Comparison of ENCODE assay signal across 29 mouse cellular contexts in the genomic region with DNA sequence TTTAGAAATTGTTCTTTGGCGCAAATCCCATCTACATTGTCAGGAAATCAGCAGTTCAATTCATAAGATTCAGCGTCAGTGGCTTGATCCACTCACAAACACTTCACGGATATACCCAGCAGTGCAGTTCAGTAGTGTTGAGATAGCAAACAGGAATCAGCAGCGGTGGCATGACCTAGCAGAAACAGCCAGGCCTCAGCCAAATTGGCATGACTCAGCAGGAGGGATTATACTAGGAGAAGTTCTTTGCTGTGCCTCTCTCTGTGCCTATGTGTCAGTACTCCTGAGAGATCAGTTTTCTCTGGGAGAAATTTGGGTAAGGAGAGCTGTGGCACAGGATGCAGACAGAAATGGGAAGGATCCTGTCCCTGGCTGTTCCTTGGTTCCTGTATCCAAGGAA. TPM values are rescaled to one million over a fixed set of nuclear protein-coding genes. Genes with fewer than 3 reads are reported as not detected.
A peak's percentile ranks its signal among the peaks of the same experiment; 100 is the strongest.
DNase-seq lines count a peak whose midpoint lies in the region; ATAC-seq and TF ChIP-seq lines count a peak whose summit lies in the region.
"Had no signal": no experiment of that assay in that cellular context is flagged by ENCODE, and none has a peak within 500 bp of the region (broad histone marks: within the 10 kb centered on the region; RNA-seq: fewer than 3 reads in every experiment).

No protein-coding gene starts in this region.

- no peak overlapping the region for H3K4me2 ChIP-seq in intestine, postnatal 0 days (replicated peaks; ENCODE audit: low read depth)
- H3K4me2 ChIP-seq: forebrain, embryonic 15.5 days; heart, embryonic 13.5 days; hindbrain, embryonic 14.5 days; limb, embryonic 12.5 days had no signal

- TF ChIP-seq CTCF in liver, adult 2 months (IDR thresholded peaks at IDR 0.05; ENCODE audit: low read depth, low read length): no peak
- TF ChIP-seq CTCF in intestine, postnatal 0 days (IDR thresholded peaks at IDR 0.05; ENCODE audit: low read depth): no peak

- no peaks in the 10 kb centered on the region for H3K36me3 ChIP-seq in liver, adult 2 months (ENCODE audit: control insufficient read depth, insufficient read depth, low read length)
- H3K36me3 ChIP-seq in intestine, postnatal 0 days (ENCODE audit: control insufficient read depth, insufficient read depth): no peaks in the 10 kb centered on the region
- H3K36me3 ChIP-seq: forebrain, embryonic 15.5 days; heart, embryonic 13.5 days; limb, embryonic 12.5 days had no signal

- H3K4me3 ChIP-seq in liver, adult 2 months (ENCODE audit: insufficient read depth, low read depth, low read length): no peak overlapping the region
- H3K4me3 ChIP-seq in intestine, postnatal 0 days (ENCODE audit: low read depth, low read length): no peak overlapping the region
- H3K4me3 ChIP-seq: forebrain, embryonic 15.5 days; heart, embryonic 13.5 days; layer of hippocampus, adult 2 months; limb, embryonic 12.5 days had no signal

- 62% methylated on average over 4 of the region's 4 CpGs for WGBS in liver, adult 2 months
- 86% methylated on average over 4 of the region's 4 CpGs for WGBS in intestine, postnatal 0 days

- peak; percentile 37; the same call in 1 of the 2 replicates for ATAC-seq in megakaryocyte progenitor cell, adult 5-6 weeks (replicated peaks; ENCODE audit: poor library complexity)
- no peak for ATAC-seq in intestine, postnatal 0 days
- ATAC-seq: activated CD4-positive, CD25-positive, alpha-beta regulatory T cell, adult 4 months; CD4-positive, CD25-positive, alpha-beta regulatory T cell, adult 4 months; forebrain, embryonic 15.5 days had no signal

- no peak overlapping the region for H3K9ac ChIP-seq in liver, adult 2 months (ENCODE audit: low read depth, low read length)
- no peak overlapping the region for H3K9ac ChIP-seq in intestine, postnatal 0 days (ENCODE audit: low read depth, low read length)
- H3K9ac ChIP-seq: forebrain, embryonic 15.5 days; heart, embryonic 13.5 days; hindbrain, embryonic 14.5 days; limb, embryonic 12.5 days had no signal

- no peaks in the 10 kb centered on the region for H3K9me3 ChIP-seq in intestine, postnatal 0 days (ENCODE audit: control insufficient read depth)
- H3K9me3 ChIP-seq: forebrain, embryonic 15.5 days; limb, embryonic 12.5 days had no signal

- H3K4me1 ChIP-seq in liver, adult 2 months (ENCODE audit: control insufficient read depth, insufficient read depth, low read length): no peaks in the 10 kb centered on the region
- H3K4me1 ChIP-seq in intestine, postnatal 0 days (replicated peaks; ENCODE audit: control insufficient read depth, insufficient read depth, low read length): no peaks in the 10 kb centered on the region
- H3K4me1 ChIP-seq: forebrain, embryonic 15.5 days; heart, embryonic 13.5 days; limb, embryonic 12.5 days had no signal

- no peaks in the 10 kb centered on the region for H3K79me2 ChIP-seq in liver, adult 2 months (ENCODE audit: control insufficient read depth, insufficient read depth, low read length)

- H3K27me3 ChIP-seq in liver, adult 2 months (ENCODE audit: control insufficient read depth, insufficient read depth, low read length): no peaks in the 10 kb centered on the region
- H3K27me3 ChIP-seq in intestine, postnatal 0 days (replicated peaks; ENCODE audit: control insufficient read depth, insufficient read depth, low read length): no peaks in the 10 kb centered on the region
- H3K27me3 ChIP-seq: forebrain, embryonic 15.5 days; heart, embryonic 13.5 days; limb, embryonic 12.5 days had no signal

- no peak overlapping the region for H3K27ac ChIP-seq in liver, adult 2 months (replicated peaks; ENCODE audit: insufficient read depth, low read depth, low read length)
- H3K27ac ChIP-seq in intestine, postnatal 0 days (ENCODE audit: low read depth, low read length): no peak overlapping the region
- H3K27ac ChIP-seq: forebrain, embryonic 15.5 days; heart, embryonic 13.5 days; hindbrain, embryonic 14.5 days; layer of hippocampus, adult 2 months; limb, embryonic 12.5 days had no signal

- DNase-seq in adrenal gland, adult (ENCODE audit: inconsistent age in 2 of 2, low spot score in 1 of 2): peak; percentile 16 to 45
- DNase-seq in adrenal gland, adult 18-20 months (ENCODE audit: low spot score in 2 of 2): no peak
- peak; percentile 44 for DNase-seq in NIH3T3 (ENCODE audit: low read depth)
- peak; percentile 34 for DNase-seq in liver, adult 2 months (ENCODE audit: extremely low read depth, low read depth, low spot score)
- DNase-seq in cerebellum, postnatal 4 days (ENCODE audit: low spot score in 2 of 2): no peak
- no peak for DNase-seq in heart, adult 18-20 months
- DNase-seq: cerebellum, adult 18-20 months; cerebellum, postnatal 25 days; gastrocnemius, postnatal 10 days; heart, postnatal 14 days; kidney, adult 8-10 months; kidney, postnatal 14 days; layer of hippocampus, postnatal 36 days; lung, adult 2 months; lung, postnatal 14 days; midbrain, embryonic 14.5 days; right cerebral cortex, postnatal 14 days; spleen, adult 18-20 months had no signal

- TF ChIP-seq POLR2A in liver, adult 2 months (IDR thresholded peaks at IDR 0.05; ENCODE audit: extremely low read depth, insufficient read depth, low read length): no peak

RNA-seq across cellular contexts. Expression of gene Sowahb, which starts 16.0 kb away (rescaled TPM):
- under 1 TPM; 0.06 to 0.13 TPM for total RNA-seq in adrenal gland, adult 18-20 months (2021)
- 1.2 and 1.6 TPM in 2 replicates for total RNA-seq in liver, adult 2 months (2014; rRNA removed)
- 3.4 and 3.9 TPM in 2 replicates for polyA plus RNA-seq in liver, adult 2 months (2012; rRNA removed)
- total RNA-seq in megakaryocyte progenitor cell, adult 5-6 weeks (2015): not detected in 2 replicates
- total RNA-seq in megakaryocyte progenitor cell, adult 5-6 weeks (2017): not detected in 2 replicates
- under 1 TPM; 0.07 to 0.08 TPM for total RNA-seq in heart, adult 18-20 months (2021)
- 16.1 and 18.0 TPM in 2 replicates for polyA plus RNA-seq in intestine, postnatal 0 days (2015; fragmentation: Nextera tagmentation; extraction: Ambion mirVana)
- total RNA-seq: granulocyte monocyte progenitor cell, adult 5-6 weeks; heart, postnatal 14 days; megakaryocyte, adult 5-6 weeks had no signal
- polyA plus RNA-seq: activated CD4-positive, CD25-positive, alpha-beta regulatory T cell, adult 4 months; CD4-positive, CD25-positive, alpha-beta regulatory T cell, adult 4 months; heart, embryonic 13.5 days; hindbrain, embryonic 14.5 days; midbrain, embryonic 14.5 days had no signal

RNA-seq across cellular contexts. Expression of gene Sept11, which starts 32.4 kb away (rescaled TPM):
- total RNA-seq in adrenal gland, adult 18-20 months (2021): 10 to 100 TPM; 31.9 to 41.2 TPM
- 7.1 and 10.7 TPM in 2 replicates for total RNA-seq in liver, adult 2 months (2014; rRNA removed)
- polyA plus RNA-seq in liver, adult 2 months (2012; rRNA removed): 7.3 and 9.2 TPM in 2 replicates
- total RNA-seq in megakaryocyte progenitor cell, adult 5-6 weeks (2015): 63.7 and 70.3 TPM in 2 replicates
- 63.4 and 69.0 TPM in 2 replicates for total RNA-seq in megakaryocyte progenitor cell, adult 5-6 weeks (2017)
- total RNA-seq in heart, adult 18-20 months (2021): 10 to 100 TPM; 26.9 to 27.3 TPM
- polyA plus RNA-seq in intestine, postnatal 0 days (2015; fragmentation: Nextera tagmentation; extraction: Ambion mirVana): 39.2 and 40.9 TPM in 2 replicates

Comparison
In these comparisons a context has a peak if more than half of its experiments do, and no peak if none do; other contexts are left out.
1. DNase-seq: peak in adrenal gland, adult (2 of 2), NIH3T3 (single experiment) and liver, adult 2 months (single experiment); none in adrenal gland, adult 18-20 months (0 of 2), cerebellum, postnatal 4 days (0 of 2) and heart, adult 18-20 months (0 of 2).